Mouse (Mus musculus): ENCODE results near the gene Pkdrej.

GRCm38 (mm10) chr15:85776241-85776640 is 45.3 kb downstream of the Pkdrej start:
- TF ChIP-seq CTCF (IDR thresholded peaks at IDR 0.05; ENCODE audit: control insufficient read depth, insufficient read depth, low read length) (no peak), POLR2A (IDR thresholded peaks at IDR 0.05; ENCODE audit: borderline replicate concordance, control insufficient read depth, low read depth, low read length) (no peak)

Data from bone marrow, adult 2 months (tissue).